Mouse (Mus musculus): ENCODE data around the gene Rims1. TPM values are rescaled to one million over a fixed set of nuclear protein-coding genes. Genes with fewer than 3 reads are reported as not detected.

Rims1 gene
- polyA plus RNA-seq, 1 experiment from 2014 or later = 2.1 TPM

- H3K36me3 ChIP-seq (ENCODE audit: control insufficient read depth, insufficient read depth, low read length) = no peaks in the 10 kb centered on the region
- no peak overlapping the region for H3K4me3 ChIP-seq (ENCODE audit: low read depth, low read length)
- H3K27me3 ChIP-seq (ENCODE audit: control insufficient read depth, insufficient read depth, low read length) = no peaks in the 10 kb centered on the region
- H3K27ac ChIP-seq (ENCODE audit: low read depth, low read length) = no peak overlapping the region
- H3K4me1 ChIP-seq (ENCODE audit: control insufficient read depth, insufficient read depth, low read length) = no peaks in the 10 kb centered on the region
- H3K4me2 ChIP-seq = no peak overlapping the region
- no peaks in the 10 kb centered on the region for H3K9me3 ChIP-seq (replicated peaks; ENCODE audit: control insufficient read depth, low read length)
- ATAC-seq (replicated peaks; ENCODE audit: insufficient number of reproducible peaks, low FRiP score, low TSS enrichment) = no peak
- H3K9ac ChIP-seq (ENCODE audit: low read depth, low read length) = no peak overlapping the region
Measured at GRCm38 (mm10) chr1:22594841-22595240, 211.0 kb downstream of the Rims1 start.

- Histone ChIP-seq H3K4me1 (ENCODE audit: control insufficient read depth, insufficient read depth, low read length) (no peaks in the 10 kb centered on the region), H3K27me3 (ENCODE audit: control insufficient read depth, insufficient read depth, low read length) (no peaks in the 10 kb centered on the region), H3K9ac (ENCODE audit: low read depth, low read length) (no peak overlapping the region), H3K36me3 (ENCODE audit: control insufficient read depth, insufficient read depth, low read length) (no peaks in the 10 kb centered on the region), H3K4me2 (no peak overlapping the region), H3K27ac (ENCODE audit: low read depth, low read length) (no peak overlapping the region), H3K4me3 (ENCODE audit: low read depth, low read length) (no peak overlapping the region), H3K9me3 (replicated peaks; ENCODE audit: control insufficient read depth, low read length) (no peaks in the 10 kb centered on the region)
- WGBS (ENCODE audit: insufficient replicate concordance) = 71% methylated on average over 7 of the region's 7 CpGs
- ATAC-seq (replicated peaks; ENCODE audit: insufficient number of reproducible peaks, low FRiP score, low TSS enrichment) = no peak
Measured at GRCm38 (mm10) chr1:22587859-22588383, 217.9 kb downstream of the Rims1 start.

- no peaks in the 10 kb centered on the region for H3K4me1 ChIP-seq (ENCODE audit: control insufficient read depth, insufficient read depth, low read length)
- H3K4me3 ChIP-seq (ENCODE audit: low read depth, low read length) = no peak overlapping the region
- no peaks in the 10 kb centered on the region for H3K36me3 ChIP-seq (ENCODE audit: control insufficient read depth, insufficient read depth, low read length)
- no peaks in the 10 kb centered on the region for H3K27me3 ChIP-seq (ENCODE audit: control insufficient read depth, insufficient read depth, low read length)
- no peak overlapping the region for H3K9ac ChIP-seq (ENCODE audit: low read depth, low read length)
- ATAC-seq (replicated peaks; ENCODE audit: insufficient number of reproducible peaks, low FRiP score, low TSS enrichment) = no peak
- H3K9me3 ChIP-seq (replicated peaks; ENCODE audit: control insufficient read depth, low read length) = no peaks in the 10 kb centered on the region
- 75% methylated on average over 3 of the region's 3 CpGs for WGBS (ENCODE audit: insufficient replicate concordance)
- no peak overlapping the region for H3K27ac ChIP-seq (ENCODE audit: low read depth, low read length)
- no peak overlapping the region for H3K4me2 ChIP-seq
Measured at GRCm38 (mm10) chr1:22585560-22585959, 220.2 kb downstream of the Rims1 start.

GRCm38 (mm10) chr1:22579470-22579869 lies 226.3 kb downstream of the Rims1 start:
- Histone ChIP-seq H3K4me1 (ENCODE audit: control insufficient read depth, insufficient read depth, low read length) (no peaks in the 10 kb centered on the region), H3K36me3 (ENCODE audit: control insufficient read depth, insufficient read depth, low read length) (no peaks in the 10 kb centered on the region), H3K4me3 (ENCODE audit: low read depth, low read length) (no peak overlapping the region), H3K4me2 (no peak overlapping the region), H3K27ac (ENCODE audit: low read depth, low read length) (no peak overlapping the region), H3K9me3 (replicated peaks; ENCODE audit: control insufficient read depth, low read length) (no peaks in the 10 kb centered on the region), H3K27me3 (ENCODE audit: control insufficient read depth, insufficient read depth, low read length) (no peaks in the 10 kb centered on the region), H3K9ac (ENCODE audit: low read depth, low read length) (no peak overlapping the region)
- ATAC-seq (replicated peaks; ENCODE audit: insufficient number of reproducible peaks, low FRiP score, low TSS enrichment) = no peak
- 56% methylated on average over 3 of the region's 3 CpGs for WGBS (ENCODE audit: insufficient replicate concordance)

GRCm38 (mm10) chr1:22572720-22573119 lies 233.1 kb downstream of the Rims1 start:
- no peak for ATAC-seq (replicated peaks; ENCODE audit: insufficient number of reproducible peaks, low FRiP score, low TSS enrichment)
- Histone ChIP-seq H3K27ac (ENCODE audit: low read depth, low read length) (no peak overlapping the region), H3K4me3 (ENCODE audit: low read depth, low read length) (no peak overlapping the region), H3K27me3 (ENCODE audit: control insufficient read depth, insufficient read depth, low read length) (no peaks in the 10 kb centered on the region), H3K4me1 (ENCODE audit: control insufficient read depth, insufficient read depth, low read length) (no peaks in the 10 kb centered on the region), H3K36me3 (ENCODE audit: control insufficient read depth, insufficient read depth, low read length) (no peaks in the 10 kb centered on the region), H3K4me2 (no peak overlapping the region), H3K9ac (ENCODE audit: low read depth, low read length) (no peak overlapping the region), H3K9me3 (replicated peaks; ENCODE audit: control insufficient read depth, low read length) (no peaks in the 10 kb centered on the region)
- 81% methylated on average over 1 of the region's 1 CpGs for WGBS (ENCODE audit: insufficient replicate concordance)

- Histone ChIP-seq H3K27me3 (ENCODE audit: control insufficient read depth, insufficient read depth, low read length) (no peaks in the 10 kb centered on the region), H3K9ac (ENCODE audit: low read depth, low read length) (no peak overlapping the region), H3K4me2 (no peak overlapping the region), H3K36me3 (ENCODE audit: control insufficient read depth, insufficient read depth, low read length) (no peaks in the 10 kb centered on the region), H3K4me1 (ENCODE audit: control insufficient read depth, insufficient read depth, low read length) (no peaks in the 10 kb centered on the region), H3K4me3 (ENCODE audit: low read depth, low read length) (no peak overlapping the region), H3K27ac (ENCODE audit: low read depth, low read length) (no peak overlapping the region), H3K9me3 (replicated peaks; ENCODE audit: control insufficient read depth, low read length) (no peaks in the 10 kb centered on the region)
- ATAC-seq (replicated peaks; ENCODE audit: insufficient number of reproducible peaks, low FRiP score, low TSS enrichment) = no peak
- WGBS (ENCODE audit: insufficient replicate concordance) = 73% methylated on average over 1 of the region's 1 CpGs
Measured at GRCm38 (mm10) chr1:22546273-22546672, 259.5 kb downstream of the Rims1 start.

GRCm38 (mm10) chr1:22538129-22538528 lies 267.7 kb downstream of the Rims1 start:
- Histone ChIP-seq H3K4me1 (ENCODE audit: control insufficient read depth, insufficient read depth, low read length) (peaks cover under 1% of the 10 kb centered on the region; the same call in 1 of the 2 replicates), H3K4me3 (ENCODE audit: low read depth, low read length) (no peak overlapping the region), H3K9me3 (replicated peaks; ENCODE audit: control insufficient read depth, low read length) (no peaks in the 10 kb centered on the region), H3K9ac (ENCODE audit: low read depth, low read length) (no peak overlapping the region), H3K36me3 (ENCODE audit: control insufficient read depth, insufficient read depth, low read length) (no peaks in the 10 kb centered on the region), H3K27ac (ENCODE audit: low read depth, low read length) (no peak overlapping the region), H3K27me3 (ENCODE audit: control insufficient read depth, insufficient read depth, low read length) (peaks cover 14% of the 10 kb centered on the region), H3K4me2 (no peak overlapping the region)
- WGBS (ENCODE audit: insufficient replicate concordance) = 64% methylated on average over 7 of the region's 7 CpGs
- no peak for ATAC-seq (replicated peaks; ENCODE audit: insufficient number of reproducible peaks, low FRiP score, low TSS enrichment)

- H3K9ac ChIP-seq (ENCODE audit: low read depth, low read length) = no peak overlapping the region
Measured at GRCm38 (mm10) chr1:22536776-22537175, 269.0 kb downstream of the Rims1 start.

GRCm38 (mm10) chr1:22535049-22535448 lies 270.7 kb downstream of the Rims1 start:
- Histone ChIP-seq H3K36me3 (ENCODE audit: control insufficient read depth, insufficient read depth, low read length) (no peaks in the 10 kb centered on the region), H3K9ac (ENCODE audit: low read depth, low read length) (no peak overlapping the region), H3K27me3 (ENCODE audit: control insufficient read depth, insufficient read depth, low read length) (peaks cover 22% of the 10 kb centered on the region), H3K9me3 (replicated peaks; ENCODE audit: control insufficient read depth, low read length) (0 out of 2 replicates have a peak, but pooled peaks cover under 1% of the 10 kb centered on the region), H3K4me3 (ENCODE audit: low read depth, low read length) (no peak overlapping the region), H3K27ac (ENCODE audit: low read depth, low read length) (no peak overlapping the region), H3K4me2 (no peak overlapping the region), H3K4me1 (ENCODE audit: control insufficient read depth, insufficient read depth, low read length) (peaks cover 3% of the 10 kb centered on the region; the same call in 1 of the 2 replicates)
- WGBS (ENCODE audit: insufficient replicate concordance) = 49% methylated on average over 4 of the region's 4 CpGs
- no peak for ATAC-seq (replicated peaks; ENCODE audit: insufficient number of reproducible peaks, low FRiP score, low TSS enrichment)

More at GRCm38 (mm10) chr1:22536776-22537175, 269.0 kb downstream of the Rims1 start:
- Histone ChIP-seq H3K4me2 (no peak overlapping the region), H3K4me1 (ENCODE audit: control insufficient read depth, insufficient read depth, low read length) (peaks cover 3% of the 10 kb centered on the region; the same call in 1 of the 2 replicates), H3K36me3 (ENCODE audit: control insufficient read depth, insufficient read depth, low read length) (no peaks in the 10 kb centered on the region), H3K27ac (ENCODE audit: low read depth, low read length) (no peak overlapping the region), H3K4me3 (ENCODE audit: low read depth, low read length) (no peak overlapping the region), H3K27me3 (ENCODE audit: control insufficient read depth, insufficient read depth, low read length) (peaks cover 21% of the 10 kb centered on the region), H3K9me3 (replicated peaks; ENCODE audit: control insufficient read depth, low read length) (no peaks in the 10 kb centered on the region)
- no peak for ATAC-seq (replicated peaks; ENCODE audit: insufficient number of reproducible peaks, low FRiP score, low TSS enrichment)
- WGBS (ENCODE audit: insufficient replicate concordance) = 67% methylated on average over 2 of the region's 2 CpGs
